Mouse (Mus musculus) adrenal gland, adult 8-10 months (tissue): ENCODE measurements around the gene Otud7a. TPM values are rescaled to one million over a fixed set of nuclear protein-coding genes. Genes with fewer than 3 reads are reported as not detected.
A peak's percentile ranks its signal among the peaks of the same experiment; 100 is the strongest.

Source experiments
- DNase-seq: peaks from one replicate; pipeline ENCODE4 v3.0.0; 2022
- total RNA-seq, 4 experiments: library from RNA; stranded (reverse); gene quantifications; 2 replicates each; pipeline ENCODE4 v1.2.4; 2022

The Otud7a gene
- 1 to 10 TPM in 3 of 4 experiments, under 1 TPM in 1; 0.96 to 2.0 (median 1.9) TPM for total RNA-seq

- peak; percentile 39 for DNase-seq
Measured at GRCm38 (mm10) chr7:63444484-63445345, at the start of gene Otud7a. Gene Otud7a, plus strand, starts transcription at chr7:63444751.

DNA sequence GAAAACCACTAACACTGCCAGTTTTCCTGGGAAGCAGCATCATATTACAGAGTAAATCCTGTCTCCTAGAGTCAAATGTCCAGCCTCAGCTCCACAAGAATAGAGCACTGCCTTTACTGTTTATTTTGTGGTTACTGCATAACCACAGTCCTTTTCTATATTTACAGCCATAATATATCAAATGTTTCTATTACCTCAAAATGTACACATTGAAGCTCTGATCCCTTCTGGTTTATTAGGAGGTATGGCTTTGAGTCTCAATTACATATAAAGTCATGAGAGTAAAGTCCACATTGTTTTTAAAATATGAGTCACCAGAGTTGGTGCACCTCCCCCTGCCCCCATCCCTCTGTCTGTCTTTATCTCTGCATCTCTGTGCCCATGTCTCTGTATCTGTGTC is 38.6 kb upstream of the Otud7a start:
- no peak for DNase-seq

DNA sequence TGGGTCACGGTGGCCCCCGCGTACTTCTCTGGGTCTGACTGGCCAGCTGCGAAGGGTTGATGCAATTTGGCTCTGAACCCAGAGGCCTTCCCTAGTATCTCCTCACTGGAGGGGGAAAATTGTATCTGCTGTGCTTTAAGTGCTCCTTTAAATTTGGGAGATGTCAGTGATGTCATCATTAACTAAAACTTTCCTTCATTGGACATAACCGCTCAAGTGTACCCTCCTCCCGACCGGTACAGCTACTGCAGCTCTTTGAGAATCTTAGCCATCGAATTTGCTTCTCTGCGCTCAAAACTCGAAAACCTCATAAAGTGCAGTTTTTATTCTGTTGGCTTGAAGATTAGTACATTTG is 772 bp downstream of the Otud7a start:
- no peak for DNase-seq

DNA sequence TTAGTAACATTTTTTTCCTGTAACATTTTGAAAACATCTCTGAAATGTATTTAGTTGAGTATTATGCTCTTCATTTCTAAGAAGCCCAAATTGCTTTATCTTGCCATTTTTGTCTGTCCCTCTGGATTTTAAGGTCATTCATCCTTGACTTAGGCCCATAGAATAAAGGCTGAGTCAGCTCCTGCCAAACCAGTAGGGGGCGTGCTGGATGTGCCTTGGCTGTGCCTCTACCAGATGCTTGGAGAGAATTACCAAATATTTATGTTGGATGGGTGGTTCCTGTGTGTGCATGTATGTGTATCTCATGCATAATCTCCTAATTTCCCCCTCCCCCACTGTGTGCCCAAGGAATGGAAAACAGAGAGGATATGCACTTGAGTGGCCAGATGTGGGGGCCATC is 2.4 kb downstream of the Otud7a start:
- DNase-seq: no peak

- DNase-seq: no peak
Measured at GRCm38 (mm10) chr7:63455228-63455627, 10.7 kb downstream of the Otud7a start.

- DNase-seq: no peak
Measured at GRCm38 (mm10) chr7:63462234-63462633, 17.7 kb downstream of the Otud7a start.

DNA sequence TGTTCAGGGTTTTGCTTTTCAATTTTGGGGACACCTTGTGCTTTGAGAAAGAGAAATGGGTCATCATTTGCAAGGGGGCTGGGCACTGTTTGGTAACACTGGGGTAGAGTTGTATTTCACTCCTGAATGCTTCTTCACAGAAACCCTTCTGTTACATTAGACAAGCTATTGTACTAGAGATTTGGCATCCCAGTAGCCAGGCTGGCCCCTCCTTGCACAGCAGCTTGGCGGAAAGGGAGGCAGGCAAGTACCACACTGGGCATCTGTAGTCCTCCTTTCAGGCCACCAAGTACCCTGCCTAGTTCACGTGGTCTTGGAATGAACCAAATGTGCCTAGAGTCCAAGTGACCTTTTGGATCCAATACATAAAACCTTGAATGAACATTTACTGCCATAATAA is 18.1 kb downstream of the Otud7a start:
- DNase-seq: no peak

DNA sequence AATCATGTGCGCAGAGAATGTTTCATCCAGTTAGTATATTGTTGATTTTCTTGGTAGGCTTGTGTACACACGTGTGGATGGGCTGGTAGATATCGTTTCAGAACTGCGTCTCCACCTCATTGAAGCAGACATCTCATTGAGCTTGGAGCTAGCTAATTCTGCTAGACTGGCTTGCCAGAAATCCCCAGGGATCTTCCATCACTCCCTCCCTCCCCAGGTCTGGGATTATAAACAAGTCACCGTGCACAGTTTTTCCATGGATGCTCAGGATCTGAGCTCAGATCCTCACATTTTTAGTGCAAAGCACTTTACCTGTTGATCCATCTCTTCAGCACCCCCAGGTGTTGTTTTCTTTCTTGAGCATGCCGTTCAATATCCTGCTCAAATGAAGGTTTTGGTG is 22.2 kb downstream of the Otud7a start:
- DNase-seq: no peak

GRCm38 (mm10) chr7:63468258-63468657 is 23.7 kb downstream of the Otud7a start:
- no peak for DNase-seq

GRCm38 (mm10) chr7:63483091-63483490 is 38.5 kb downstream of the Otud7a start:
- no peak for DNase-seq

- DNase-seq: no peak
Measured at GRCm38 (mm10) chr7:63497051-63497547, 52.5 kb downstream of the Otud7a start.

DNA sequence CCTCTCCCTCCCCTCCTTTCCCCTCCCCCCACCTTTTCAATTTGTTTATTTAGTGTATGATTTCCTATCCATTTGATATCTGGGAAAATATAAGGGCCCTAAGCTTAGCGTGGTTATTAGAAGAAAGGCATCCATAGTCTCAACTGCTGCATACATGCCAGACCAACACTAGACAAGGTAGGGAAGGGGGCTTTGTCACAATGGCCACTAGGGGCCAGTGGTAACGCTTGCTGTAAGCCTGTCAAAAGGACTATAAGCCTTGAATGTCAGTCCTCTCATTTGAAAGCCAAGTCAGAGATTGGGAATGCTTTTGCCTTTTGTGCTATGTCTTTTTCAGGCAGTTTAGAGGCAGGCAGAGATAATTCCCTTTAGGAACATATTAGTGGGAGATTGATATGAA is 59.7 kb downstream of the Otud7a start:
- no peak for DNase-seq

DNA sequence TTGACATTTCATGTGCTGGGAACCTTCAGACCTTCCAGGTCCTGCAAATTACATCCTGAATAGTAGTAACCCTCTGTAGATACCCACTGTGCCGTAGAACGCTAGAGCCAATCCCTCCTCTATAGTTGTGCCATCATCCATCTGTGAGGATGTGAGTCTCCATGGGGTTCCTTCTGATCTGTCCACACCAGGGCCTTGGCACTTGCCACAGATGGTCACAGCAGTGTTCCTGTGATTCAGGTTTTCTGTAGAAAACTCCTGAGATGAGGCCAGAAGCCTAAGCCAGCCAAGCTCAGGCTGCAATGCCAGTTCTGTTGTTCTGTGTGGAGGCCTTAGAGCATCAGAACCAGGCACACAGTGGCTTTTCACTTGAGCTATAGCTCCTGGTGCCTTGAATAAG is 63.5 kb downstream of the Otud7a start:
- DNase-seq: no peak

- DNase-seq: no peak
Measured at GRCm38 (mm10) chr7:63509825-63510224, 65.3 kb downstream of the Otud7a start.

DNA sequence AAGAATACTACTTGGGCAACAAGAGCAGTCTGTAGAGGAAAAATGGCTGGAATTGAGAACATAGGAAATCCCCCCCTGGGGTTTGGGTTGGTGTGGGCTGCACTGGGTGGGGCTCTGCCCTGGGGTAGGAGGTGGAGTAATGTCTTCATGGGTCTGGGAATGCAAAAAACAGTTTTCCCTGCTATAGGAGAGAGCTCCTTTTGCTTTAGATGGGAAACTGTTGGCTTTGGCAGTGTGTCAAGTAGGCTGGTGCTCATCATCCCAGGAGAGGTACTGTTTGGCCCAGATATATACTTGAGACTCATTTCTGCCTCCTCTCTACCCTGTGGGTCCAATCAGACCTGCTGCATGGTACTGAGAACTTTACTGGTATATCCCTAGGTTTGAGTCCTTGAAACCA is 66.9 kb downstream of the Otud7a start:
- no peak for DNase-seq

GRCm38 (mm10) chr7:63512561-63512960 is 68.0 kb downstream of the Otud7a start:
- no peak for DNase-seq

DNA sequence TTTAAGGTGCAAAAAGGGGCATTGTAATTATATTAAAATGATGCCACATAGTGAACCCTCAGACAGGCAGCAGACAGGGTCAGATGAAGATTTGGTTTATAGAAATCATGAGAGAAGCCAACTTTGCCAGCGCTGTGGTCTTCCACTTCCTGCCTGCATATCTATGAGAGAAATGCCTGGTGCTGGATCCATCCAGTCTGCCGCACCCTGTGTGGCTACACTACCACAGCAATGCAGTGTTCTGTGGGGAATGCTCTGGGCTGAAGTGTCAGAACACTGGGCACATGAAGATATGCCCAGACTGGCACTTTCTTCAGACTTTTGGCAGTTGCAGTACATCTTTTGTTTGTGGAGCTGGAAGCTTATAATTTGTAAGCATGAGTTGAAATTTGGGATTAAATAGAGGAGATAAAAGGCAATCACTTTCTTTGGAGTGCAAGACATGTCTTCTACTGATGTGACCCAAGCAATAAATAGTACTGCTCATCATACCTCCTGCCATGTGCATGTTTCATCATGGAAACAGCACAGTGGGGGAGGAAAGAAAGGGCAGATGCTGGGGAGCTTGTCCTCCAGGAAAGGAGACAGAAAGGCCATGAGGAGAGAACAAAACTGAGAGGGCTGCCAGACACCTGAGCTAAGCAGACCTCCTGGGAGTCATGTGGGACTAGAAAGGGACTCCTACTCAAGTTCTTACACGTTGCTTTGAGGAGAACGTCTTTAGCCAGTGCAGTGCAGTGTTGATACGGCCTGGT is 71.8 kb downstream of the Otud7a start:
- no peak for DNase-seq

GRCm38 (mm10) chr7:63520299-63520698 is 75.7 kb downstream of the Otud7a start:
- no peak for DNase-seq

DNA sequence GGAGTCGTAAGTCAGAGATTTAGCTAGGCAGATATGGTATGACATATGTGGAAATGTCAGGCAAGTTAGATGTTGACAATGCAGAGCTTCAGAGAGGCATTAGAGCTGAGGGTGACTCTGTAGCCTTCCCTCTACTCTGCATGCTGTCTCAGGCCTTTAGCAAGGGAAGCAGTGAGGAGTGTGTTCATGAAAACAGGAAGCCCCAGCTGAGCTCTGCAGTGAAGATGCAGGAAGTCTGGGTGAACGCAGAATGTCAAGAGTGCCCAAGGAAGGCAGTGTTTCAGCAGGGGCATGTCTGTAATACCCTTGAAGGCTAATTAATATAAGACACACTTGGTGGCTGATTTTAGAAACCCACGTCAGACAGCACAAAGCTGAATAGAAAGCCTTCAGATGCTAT is 77.9 kb downstream of the Otud7a start:
- no peak for DNase-seq

- DNase-seq: no peak
Measured at GRCm38 (mm10) chr7:63523051-63523450, 78.5 kb downstream of the Otud7a start.

DNA sequence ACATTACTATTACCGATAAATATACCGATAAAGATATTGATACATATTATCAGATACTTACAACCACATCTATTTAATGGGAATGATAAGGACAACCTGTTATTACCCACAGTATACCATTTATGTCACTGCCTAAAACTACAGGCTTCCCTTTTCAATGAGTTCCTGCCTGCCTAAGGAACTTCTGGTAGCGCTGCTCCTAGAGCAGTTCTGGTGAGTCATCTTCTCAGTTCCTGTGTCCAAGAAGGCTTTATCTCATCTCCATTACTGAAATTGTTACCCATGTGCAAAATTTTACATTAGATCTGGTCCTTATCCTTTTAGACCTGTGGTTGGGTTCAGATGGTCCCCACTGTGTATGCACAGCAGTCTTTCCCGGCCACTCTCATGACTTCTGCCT is 95.7 kb downstream of the Otud7a start:
- DNase-seq: no peak

DNA sequence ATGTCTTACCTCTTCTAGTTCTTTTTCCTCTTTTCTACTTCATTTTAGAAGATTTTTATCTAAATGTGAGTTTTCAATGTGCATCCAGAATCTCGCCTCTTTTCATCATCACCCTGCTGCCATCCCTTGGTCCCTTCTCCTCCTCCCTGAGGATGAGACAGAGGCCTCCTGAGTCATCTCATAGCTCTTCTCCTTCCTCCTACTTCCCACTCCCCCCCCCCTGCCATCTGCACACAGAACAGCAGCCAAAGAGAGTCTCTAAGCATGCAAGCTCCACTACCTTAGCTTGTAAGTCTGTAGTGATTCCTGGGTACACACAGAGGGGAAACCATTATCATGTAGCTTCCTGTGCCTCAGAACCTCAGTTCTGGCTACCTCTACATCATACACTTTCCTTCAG is 109.9 kb downstream of the Otud7a start:
- DNase-seq: no peak

- no peak for DNase-seq
Measured at GRCm38 (mm10) chr7:63556324-63556723, 111.8 kb downstream of the Otud7a start.

- DNase-seq: no peak
Measured at GRCm38 (mm10) chr7:63558918-63559317, 114.4 kb downstream of the Otud7a start.
